Mouse (Mus musculus) heart, postnatal 25 days (tissue): ENCODE data around the gene Gm3453. TPM values are rescaled to one million over a fixed set of nuclear protein-coding genes. Genes with fewer than 3 reads are reported as not detected.
A peak's percentile ranks its signal among the peaks of the same experiment; 100 is the strongest.
"Not testable (repeated sequence)": the region's sequence is repeated elsewhere in the genome, so short reads cannot be mapped to it uniquely, and the experiment has no call there.

Experiments used
- DNase-seq: peaks from one replicate; pipeline ENCODE4 v3.0.0; 2022; ENCODE audit warnings: low spot score
- intact Hi-C: fragments of 180-260 bp; cut with DNase I; formaldehyde crosslinking; loops from one replicate; pipeline ENCODE4 v1.15.1; 2025
- total RNA-seq, 2 experiments: library from RNA; stranded (reverse); gene quantifications; 2 replicates each; pipeline ENCODE4 v1.2.3; 2021

Gene Gm3453
- total RNA-seq: not detected

DNA sequence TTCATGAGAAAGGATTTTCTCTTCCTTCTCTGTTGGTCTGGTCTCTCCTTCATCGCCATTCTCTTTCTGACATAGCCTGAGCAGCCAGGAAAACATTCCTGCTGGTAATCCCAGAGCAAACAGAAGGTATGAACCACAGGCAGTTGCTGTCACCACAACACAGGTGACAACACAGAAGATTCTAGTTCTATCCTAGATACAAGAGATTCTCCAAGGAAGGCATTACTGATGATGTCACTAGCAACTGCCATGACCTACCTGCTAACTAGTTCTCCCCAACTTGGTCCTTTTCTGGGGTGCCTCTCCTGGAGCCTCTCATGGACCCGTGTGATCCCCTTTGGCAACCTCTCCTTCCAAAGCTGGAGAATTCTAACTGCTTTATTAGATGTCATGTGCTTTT, at the start of gene Gm3453:
Gm3453 (minus strand) TSS at position 101 of the 400 bp plus-strand sequence.
- DNase-seq, intact Hi-C loops: not testable (repeated sequence)

DNA sequence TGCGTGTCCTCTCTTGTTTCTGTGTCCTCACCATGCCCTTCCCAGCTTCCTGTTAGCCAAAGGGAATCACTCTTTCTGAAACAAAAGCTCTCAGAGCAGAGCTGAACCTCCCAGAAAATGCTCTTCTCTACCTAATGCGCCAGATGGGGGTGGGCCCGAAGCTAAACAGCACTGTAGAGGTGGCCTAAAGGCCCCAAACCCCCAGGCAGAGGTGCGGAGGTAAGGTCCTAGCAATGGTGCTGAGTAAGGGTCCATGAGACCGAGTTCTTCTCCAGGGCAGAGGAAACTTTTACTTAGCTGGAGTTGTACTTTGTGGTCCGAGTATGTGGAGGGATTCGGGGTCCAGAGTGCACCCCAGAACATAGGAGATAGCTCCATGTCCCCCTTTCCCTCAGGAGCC, 8.2 kb upstream of the Gm3453 start:
- intact Hi-C loops: not testable (repeated sequence)
- peak; percentile 13 for DNase-seq

DNA sequence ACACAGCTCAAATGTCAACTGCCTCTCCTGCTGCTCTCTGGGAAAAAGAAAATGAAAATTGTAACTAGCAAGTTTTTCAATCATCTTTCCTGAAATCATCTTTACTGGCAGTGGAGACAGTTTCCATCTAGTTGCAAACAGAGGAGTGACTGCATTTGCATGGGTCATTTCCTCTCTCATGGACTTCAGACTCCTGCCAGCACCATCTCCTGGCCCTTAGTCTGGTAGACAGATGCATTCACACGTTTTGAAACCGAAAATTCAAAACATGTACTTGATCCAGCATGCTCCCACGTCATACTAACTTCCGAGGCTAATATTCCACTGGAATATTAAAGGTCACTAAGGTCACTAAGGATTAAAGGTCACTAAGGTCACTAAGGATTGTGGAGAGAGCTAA, 16.5 kb downstream of the Gm3453 start:
- DNase-seq, intact Hi-C loops: not testable (repeated sequence)

DNA sequence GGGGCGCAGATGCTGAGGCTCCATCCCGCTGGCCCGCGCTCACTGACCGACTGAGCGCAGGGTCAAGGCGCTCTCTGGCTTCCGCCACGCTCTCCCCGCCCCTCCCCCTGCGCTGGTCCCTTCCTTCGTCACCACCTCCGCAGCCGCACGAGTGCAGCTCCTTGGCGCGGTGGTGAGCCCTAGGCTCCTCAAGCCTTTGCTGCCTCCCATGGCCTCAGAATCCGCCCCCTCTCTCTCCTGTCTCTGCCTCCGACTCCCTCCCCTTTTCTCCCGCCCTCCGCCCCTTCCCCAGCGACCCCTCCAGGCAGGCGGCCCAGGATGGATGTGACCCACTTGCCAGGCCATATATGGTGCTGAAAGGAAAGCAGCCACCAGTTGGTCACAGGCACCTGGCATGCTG, 17.3 kb downstream of the Gm3453 start, which contains the start of gene Gm3248:
Gm3248 (minus strand) TSS at position 111 of the 400 bp plus-strand sequence.
- DNase-seq, intact Hi-C loops: not testable (repeated sequence)

DNA sequence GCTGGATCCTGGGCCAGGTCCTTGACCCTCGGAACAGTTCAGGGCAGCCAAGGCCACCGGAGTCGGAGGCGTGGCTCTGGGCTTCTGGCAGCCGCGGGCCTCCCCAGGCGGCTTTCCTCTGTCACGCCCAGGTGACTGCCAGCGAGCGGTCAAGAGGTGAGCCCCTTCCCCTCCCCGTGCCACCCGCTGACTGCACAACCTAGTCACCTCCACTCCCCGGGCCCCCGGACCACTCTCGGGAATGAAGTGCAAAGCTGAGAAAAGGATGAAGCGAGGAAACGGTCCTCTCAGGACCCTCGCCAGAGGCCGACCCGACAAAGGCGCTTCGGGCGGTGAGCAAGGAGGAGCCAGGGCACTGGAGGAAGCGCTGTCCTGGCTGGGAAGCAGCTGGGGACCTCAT, 17.8 kb downstream of the Gm3453 start:
- peak; percentile 1 for DNase-seq
- intact Hi-C loops: not testable (repeated sequence)

DNA sequence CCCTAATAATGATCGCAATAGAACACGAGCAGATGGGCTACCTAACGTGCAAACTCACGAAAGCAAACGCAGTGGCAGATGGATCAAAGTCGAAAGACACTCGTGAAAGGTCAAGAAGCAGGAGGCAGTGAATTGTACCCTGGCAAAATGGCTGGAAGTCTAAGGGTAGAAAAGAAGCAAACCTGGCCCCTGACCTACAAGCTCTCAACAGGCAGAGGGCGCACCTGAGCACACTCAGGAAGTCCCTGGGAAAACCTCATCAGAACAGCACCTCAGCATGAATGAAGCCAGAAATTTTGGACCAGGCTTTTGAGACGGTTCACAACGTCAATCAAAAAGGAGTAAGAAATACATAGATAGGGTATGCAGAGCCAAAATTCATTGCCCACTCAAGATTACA, 18.5 kb downstream of the Gm3453 start:
- DNase-seq, intact Hi-C loops: not testable (repeated sequence)

DNA sequence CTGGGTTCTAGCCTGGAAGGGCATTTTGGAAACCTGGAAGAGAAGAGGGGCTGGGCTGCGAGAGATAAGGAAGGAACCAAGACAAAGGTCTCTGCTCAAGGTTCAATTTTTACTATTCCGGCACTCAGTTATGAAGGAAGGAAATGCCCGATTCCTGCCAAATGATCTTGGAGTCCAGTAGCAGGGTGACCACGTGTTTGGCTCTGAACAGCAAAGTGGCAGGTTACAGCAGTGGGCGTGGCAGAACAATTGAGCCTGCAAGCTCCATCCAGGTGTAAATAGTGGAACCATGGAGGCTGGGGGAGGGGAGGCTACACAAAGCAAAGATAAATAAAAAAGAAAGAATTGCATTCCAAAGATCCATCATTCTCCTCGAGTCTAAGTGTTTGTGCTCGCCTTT, 55.7 kb downstream of the Gm3453 start:
- intact Hi-C loops, DNase-seq: not testable (repeated sequence)

Other genes starting within 250 kb of the Gm3453 start
- under 1 TPM in 1 of 2 experiments, not detected in 1; 0.20 TPM for gene Gm3373, start 237.6 kb downstream of the Gm3453 start, total RNA-seq
- under 1 TPM; 0.31 to 0.65 TPM for gene Gm3383, start 171.2 kb downstream of the Gm3453 start, total RNA-seq
- gene Gm3424, start 148.8 kb downstream of the Gm3453 start, total RNA-seq: not detected
- gene Gm8237, start 98.8 kb downstream of the Gm3453 start, total RNA-seq: under 1 TPM in 1 of 2 experiments, not detected in 1; 0.42 TPM
- gene Gm3248, start 17.4 kb downstream of the Gm3453 start, total RNA-seq: under 1 TPM; 0.13 to 0.25 TPM
- gene Gm6337, start 79.1 kb upstream of the Gm3453 start, total RNA-seq: not detected
- gene Gm8206, start 114.8 kb upstream of the Gm3453 start, total RNA-seq: not detected
- under 1 TPM in 1 of 2 experiments, not detected in 1; 0.16 TPM for gene Gm3468, start 129.5 kb upstream of the Gm3453 start, total RNA-seq
- not detected for gene Gm3476, start 146.7 kb upstream of the Gm3453 start, total RNA-seq
- under 1 TPM; 0.26 to 0.31 TPM for gene Gm21560, start 240.2 kb upstream of the Gm3453 start, total RNA-seq